Mouse (Mus musculus) adrenal gland, adult 2 months (tissue): Measurements from ENCODE around the gene Ctps2. TPM values are rescaled to one million over a fixed set of nuclear protein-coding genes. Genes with fewer than 3 reads are reported as not detected.
"Not testable (repeated sequence)": the region's sequence is repeated elsewhere in the genome, so short reads cannot be mapped to it uniquely, and the experiment has no call there.

ENCODE experiments used
- DNase-seq: peaks from one replicate; pipeline ENCODE4 v3.0.0; 2021
- long read RNA-seq: library from polyadenylated mRNA; stranded (forward); transcript quantifications from one replicate; pipeline ENCODE4 v2.0.0, GENCODE M21; 2021
- polyA plus RNA-seq: library from polyadenylated mRNA; depleted of rRNA; stranded (reverse); fragments of >200 nt; gene quantifications from 2 replicates; pipeline ENCODE4 v1.2.3, GENCODE M21; 2012; rRNA removed
- total RNA-seq, 2 experiments: library from RNA; stranded (reverse); gene quantifications; 2 replicates each; pipeline ENCODE4 v1.2.3; 2021

Ctps2 gene
- 10 to 100 TPM; 57.2 to 72.6 TPM for total RNA-seq
- 5.3 and 8.5 TPM in 2 replicates for polyA plus RNA-seq
- long read RNA-seq, transcript Ctps2-201 (19 exons, 3,353 nt), result major isoform, 13 of 33 reads
- long read RNA-seq, transcript Ctps2-204 (19 exons, 3,099 nt), result minor isoform, 12 of 33 reads
- long read RNA-seq, partial matches to known transcripts, result 2 of 33 reads
- long read RNA-seq, other reads (novel, unspliced or antisense), result 5 of 33 reads

DNA sequence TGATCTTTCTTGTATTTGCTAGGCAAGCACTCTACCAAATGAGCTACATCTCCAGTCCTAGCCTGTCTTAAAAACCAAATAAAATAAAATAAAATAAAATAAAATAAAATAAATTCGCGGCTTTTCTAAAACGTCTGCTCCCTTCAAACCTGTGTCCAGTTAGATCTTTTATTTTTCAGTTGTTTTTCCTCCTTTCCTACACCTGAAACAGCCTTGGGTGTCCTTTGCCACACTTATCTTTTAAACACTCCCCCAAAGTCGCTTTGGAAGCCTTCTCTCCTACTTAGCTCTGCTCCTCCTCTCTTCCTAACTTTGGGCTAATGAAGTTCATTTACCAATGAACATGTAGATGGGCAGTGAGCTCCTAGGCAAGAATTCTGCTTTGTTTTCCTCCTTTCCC is at the start of gene Ctps2:
Ctps2 (plus strand) TSS at position 301 of the 400 bp plus-strand sequence.
- DNase-seq, result no peak

GRCm38 (mm10) chrX:162868294-162868965 is 32.6 kb upstream of the Ctps2 start:
- DNase-seq, result peak; percentile 61

DNA sequence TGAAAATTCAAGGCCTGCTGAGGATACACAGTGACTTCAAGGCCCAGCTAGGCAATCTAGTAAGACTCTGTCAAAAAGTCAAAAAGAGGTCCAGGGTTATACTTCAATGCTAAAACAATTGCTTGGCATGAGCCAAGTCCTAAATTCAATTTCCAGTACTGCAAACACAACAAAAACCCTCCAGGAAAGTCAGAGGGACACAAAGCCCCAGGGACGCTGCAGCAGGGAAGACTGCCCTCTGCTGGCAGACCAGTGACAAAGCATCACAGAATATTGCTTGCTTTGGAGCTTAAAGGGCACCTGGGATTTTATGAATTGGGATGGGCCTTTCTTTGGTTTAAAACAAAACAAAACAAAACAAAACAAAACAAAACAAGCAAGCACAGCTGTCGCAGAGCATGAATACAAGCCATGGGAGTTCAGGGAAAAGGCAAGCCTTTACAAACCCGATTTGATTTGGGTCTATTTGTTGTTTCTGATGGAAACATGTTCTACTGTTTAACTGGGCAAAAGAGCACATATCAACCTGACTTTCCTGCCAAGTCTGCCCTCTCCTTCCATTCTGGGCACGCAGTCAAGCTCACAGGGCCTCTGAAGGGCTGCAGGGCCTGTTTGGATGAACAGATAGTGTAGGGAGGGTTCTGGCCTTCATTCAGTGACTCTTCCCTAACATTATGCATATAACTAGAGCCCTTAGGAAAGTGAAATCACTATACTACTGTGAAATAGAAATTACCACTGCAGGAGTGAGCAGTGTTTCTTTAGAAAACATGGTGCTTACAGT is 29.1 kb upstream of the Ctps2 start:
- DNase-seq, result peak; percentile 25

DNA sequence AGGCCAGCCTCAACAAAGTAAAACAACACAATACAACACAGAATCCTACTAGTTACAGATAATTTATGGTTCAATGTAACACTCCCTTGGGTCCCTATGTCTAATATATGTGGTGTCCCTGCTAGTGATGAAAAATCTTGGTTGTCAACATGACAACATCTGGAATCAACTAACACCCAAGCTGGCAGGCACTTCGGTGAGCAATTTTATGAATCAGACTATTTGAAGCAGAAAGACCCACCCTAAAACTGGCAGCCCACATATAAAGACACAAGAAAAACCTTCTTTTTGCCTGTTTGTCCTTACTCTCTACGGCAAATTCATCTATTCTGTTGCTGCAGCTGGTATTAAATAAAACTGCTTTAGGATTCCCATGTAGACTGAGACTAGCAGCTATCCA is 27.3 kb upstream of the Ctps2 start:
- no peak for DNase-seq

DNA sequence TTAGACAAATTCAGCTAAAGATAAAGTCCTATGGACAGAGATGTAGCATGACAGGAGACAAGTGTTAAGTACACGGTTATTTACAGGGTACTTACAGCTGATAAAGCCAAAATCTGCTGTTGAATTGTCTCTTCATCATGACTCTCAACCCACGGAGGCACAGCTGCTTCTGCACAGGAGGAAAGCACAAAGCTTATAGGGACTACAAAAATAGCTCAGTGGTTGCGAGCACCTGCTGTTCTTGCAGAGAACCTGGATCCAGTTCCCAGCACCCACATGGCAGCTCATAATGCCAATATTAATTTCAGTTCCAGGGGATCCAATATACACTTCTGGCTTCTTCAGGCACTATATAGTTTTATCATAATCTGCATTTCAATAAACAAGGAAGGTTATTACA is 22.8 kb upstream of the Ctps2 start:
- DNase-seq, result no peak

DNA sequence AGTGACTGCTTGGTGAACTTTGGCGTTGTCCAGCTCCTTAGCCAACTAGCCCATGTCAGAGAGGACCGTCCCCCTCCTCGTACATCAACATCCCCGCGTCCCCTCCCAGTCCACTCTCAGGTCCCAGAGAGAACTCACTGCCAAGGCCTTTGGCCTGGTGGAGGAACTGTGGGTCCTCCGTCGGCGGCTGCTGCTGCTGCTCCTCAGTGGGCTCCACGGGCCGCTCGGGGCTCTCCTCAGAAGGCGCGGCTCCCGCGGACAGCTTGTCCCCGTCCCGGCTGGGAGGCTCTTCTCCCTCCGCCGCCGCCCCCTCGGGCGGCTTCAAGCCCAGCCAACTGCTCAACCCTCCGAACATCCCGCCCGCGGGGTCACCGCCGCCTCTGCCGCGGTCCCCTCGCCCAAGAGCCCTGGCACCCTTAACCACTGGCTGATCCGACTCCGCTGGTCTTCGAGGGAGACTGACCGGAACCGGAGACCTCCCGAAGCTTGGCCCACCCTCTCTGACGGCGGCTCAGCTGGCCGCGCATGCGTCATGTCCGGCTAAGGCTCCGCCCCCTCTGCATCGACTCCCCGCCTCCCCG is 13.0 kb upstream of the Ctps2 start, which contains the start of gene Syap1:
Syap1 (minus strand) TSS at position 517 of the 581 bp plus-strand sequence.
- peak; percentile 89 for DNase-seq

DNA sequence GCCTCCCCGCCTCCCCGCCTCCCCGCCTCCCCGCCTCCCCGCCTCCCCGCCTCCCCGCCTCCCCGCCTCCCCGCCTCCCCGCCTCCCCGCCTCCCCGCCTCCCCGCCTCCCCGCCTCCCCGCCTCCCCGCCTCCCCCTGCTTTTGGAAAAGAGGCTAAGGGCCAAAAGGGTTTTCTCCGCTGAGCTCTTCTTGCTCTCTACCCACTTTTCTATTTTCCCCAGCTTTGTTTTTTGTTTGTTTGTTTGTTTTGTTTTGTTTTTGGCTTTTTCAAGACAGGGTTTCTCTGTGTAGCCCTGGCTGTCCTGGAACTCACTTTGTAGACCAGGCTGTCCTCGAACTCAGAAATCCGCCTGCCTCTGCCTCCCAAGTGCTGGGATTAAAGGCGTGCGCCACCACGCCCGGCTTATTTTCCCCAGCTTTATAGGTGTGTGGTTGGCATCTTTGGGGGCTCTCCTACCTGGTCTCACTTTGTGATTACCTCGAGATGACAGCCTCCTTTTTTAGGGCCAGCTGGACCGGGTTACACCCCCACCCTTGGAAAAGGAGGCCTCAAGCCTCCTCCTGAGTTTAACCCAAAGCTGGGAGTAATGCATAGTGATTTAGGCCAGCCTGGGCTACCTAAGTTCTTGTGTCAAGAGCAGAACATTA is 12.3 kb upstream of the Ctps2 start:
- not testable (repeated sequence) for DNase-seq

GRCm38 (mm10) chrX:162901371-162902039 is 467 bp downstream of the Ctps2 start:
- peak; percentile 76 for DNase-seq

DNA sequence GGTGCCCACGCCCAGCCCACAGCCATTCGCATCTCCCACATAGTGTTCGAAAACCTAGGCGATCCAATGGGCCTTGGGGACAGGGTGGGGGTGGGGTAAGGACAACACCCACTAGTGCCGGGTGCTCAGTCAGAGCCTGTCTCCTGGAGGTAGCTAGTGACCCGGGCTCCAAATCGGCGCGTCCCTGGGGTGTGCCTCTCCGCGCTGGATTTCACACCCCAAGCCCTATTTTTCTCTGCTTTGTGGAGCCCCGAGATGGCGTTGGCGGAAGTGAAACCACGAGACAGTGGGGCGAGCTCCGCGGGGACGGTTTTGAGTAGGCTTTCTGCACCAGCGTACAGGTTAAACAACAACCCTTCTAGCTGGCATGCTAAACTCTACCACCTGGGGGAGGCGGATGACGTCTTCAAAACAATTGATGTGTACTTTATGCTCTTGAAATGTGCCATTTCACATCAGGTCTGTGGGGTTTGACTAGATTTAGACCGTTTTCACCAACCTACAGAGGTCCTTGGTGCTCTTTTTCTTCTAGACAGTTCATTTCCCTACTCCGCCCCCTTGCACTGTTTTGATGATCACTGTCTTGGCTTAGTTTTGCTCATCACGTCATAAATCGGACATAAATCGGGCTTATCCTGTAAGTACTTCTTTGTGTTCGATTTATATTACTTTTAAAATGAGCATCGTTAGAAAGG is 1.1 kb downstream of the Ctps2 start:
- DNase-seq, result peak; percentile 59

- DNase-seq, result no peak
Observed at GRCm38 (mm10) chrX:162907554-162907953, 6.5 kb downstream of the Ctps2 start.

- DNase-seq, result no peak
Observed at GRCm38 (mm10) chrX:162913651-162914050, 12.6 kb downstream of the Ctps2 start.

DNA sequence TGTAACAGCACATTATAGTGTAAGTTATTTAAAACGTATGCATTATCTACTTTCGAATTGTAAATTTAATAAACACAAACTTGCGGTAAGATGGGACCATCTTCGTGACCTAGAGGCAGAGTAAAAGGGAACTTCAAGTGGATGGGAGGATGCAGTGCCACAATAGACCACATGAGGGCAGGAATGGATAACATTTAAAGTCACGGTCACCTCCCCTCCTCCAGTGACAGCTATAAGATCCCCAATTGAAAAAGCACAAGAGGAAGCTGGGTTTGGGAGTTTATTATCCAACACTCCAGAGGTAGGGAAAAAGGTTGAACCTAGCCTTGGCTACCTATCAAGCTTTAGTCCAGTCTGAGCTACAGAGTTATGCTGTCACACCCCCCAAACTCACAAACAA is 14.7 kb downstream of the Ctps2 start:
- DNase-seq, result peak; percentile 50

- no peak for DNase-seq
Observed at GRCm38 (mm10) chrX:162921487-162922125, 20.6 kb downstream of the Ctps2 start.

DNA sequence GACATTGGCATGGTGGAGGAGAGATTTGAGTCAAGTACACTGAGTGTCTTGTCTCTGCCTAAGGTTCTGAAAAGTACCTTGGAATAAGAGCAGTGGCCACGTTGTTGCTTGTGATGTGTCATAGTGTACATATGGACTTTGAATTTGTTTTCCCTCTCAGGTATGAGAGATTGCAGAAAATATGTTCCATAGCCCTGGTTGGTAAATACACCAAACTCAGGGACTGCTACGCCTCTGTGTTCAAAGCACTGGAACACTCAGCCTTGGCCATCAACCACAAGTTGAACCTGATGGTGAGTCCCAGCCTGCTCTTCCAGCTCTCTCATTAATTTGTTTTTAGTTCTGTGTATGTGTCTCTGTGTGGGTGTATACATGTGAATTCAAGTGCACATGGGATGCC is 30.4 kb downstream of the Ctps2 start:
- no peak for DNase-seq

DNA sequence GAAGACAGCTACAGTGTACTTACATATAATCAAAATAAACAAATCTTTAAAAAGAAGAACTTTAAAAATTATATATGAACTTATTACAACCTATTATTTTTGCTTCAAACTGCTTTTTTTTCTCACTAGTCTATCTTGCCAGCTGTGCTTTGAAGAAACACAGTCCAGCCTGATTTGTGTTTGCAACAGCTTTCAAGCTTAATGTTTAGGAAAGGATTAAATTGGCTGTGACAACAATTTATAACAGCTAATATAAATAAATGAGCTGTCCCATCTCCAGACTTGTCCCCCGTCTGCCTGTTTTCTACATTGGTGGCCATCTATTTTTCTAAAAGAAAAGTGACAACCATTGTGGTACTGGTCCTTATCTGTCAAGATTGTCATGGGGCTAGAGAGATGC is 41.0 kb downstream of the Ctps2 start:
- DNase-seq, result no peak

- peak; percentile 11 for DNase-seq
Observed at GRCm38 (mm10) chrX:162949811-162950439, 48.9 kb downstream of the Ctps2 start.

GRCm38 (mm10) chrX:162957921-162958320 is 56.9 kb downstream of the Ctps2 start:
- no peak for DNase-seq

- DNase-seq, result no peak
Observed at GRCm38 (mm10) chrX:162963840-162964239, 62.8 kb downstream of the Ctps2 start.

GRCm38 (mm10) chrX:162964383-162964782 is 63.3 kb downstream of the Ctps2 start, which contains the start of gene S100g:
Gene S100g, minus strand, starts transcription at chrX:162964599.
- no peak for DNase-seq

GRCm38 (mm10) chrX:162967456-162967855 is 66.4 kb downstream of the Ctps2 start:
- no peak for DNase-seq
